Mouse (Mus musculus) liver, embryonic 11.5 days (tissue): Measurements from ENCODE around the gene Eefsec. TPM values are rescaled to one million over a fixed set of nuclear protein-coding genes. Genes with fewer than 3 reads are reported as not detected.
A peak's percentile ranks its signal among the peaks of the same experiment; 100 is the strongest.

Experiments
- ATAC-seq: fragments of 200-750 bp; cut with Nextera tagmentation; replicated peaks from 2 replicates; pipeline ENCODE4 v1.8.0; 2017; ENCODE audit warnings: moderate number of reproducible peaks, mild to moderate bottlenecking, moderate TSS enrichment, moderate library complexity; ENCODE audit not compliant: low FRiP score
- DNase-seq: peaks from one replicate; pipeline ENCODE4 v3.0.0-alpha.2; 2017; ENCODE audit warnings: low spot score
- H3K27ac ChIP-seq: fragments of 300-500 bp; sonication (generic); 2 replicates; pipeline ENCODE4 v1.5.1; 2014; ENCODE audit warnings: mild to moderate bottlenecking, low read depth, low read length, control low read depth
- H3K27me3 ChIP-seq: fragments of 300-500 bp; sonication (generic); replicated peaks from 2 replicates; pipeline ENCODE4 v1.6.1; 2014; ENCODE audit warnings: low read length, mixed read lengths; ENCODE audit not compliant: control insufficient read depth, insufficient read depth
- H3K36me3 ChIP-seq: fragments of 300-500 bp; sonication (generic); 2 replicates; pipeline ENCODE4 v1.6.1; 2014; ENCODE audit warnings: mild to moderate bottlenecking, low read length, moderate library complexity, mixed read lengths; ENCODE audit not compliant: control insufficient read depth, insufficient read depth
- H3K4me1 ChIP-seq: fragments of 300-500 bp; sonication (generic); replicated peaks from 2 replicates; pipeline ENCODE4 v1.6.1; 2014; ENCODE audit warnings: low read length, mixed read lengths; ENCODE audit not compliant: control insufficient read depth, insufficient read depth
- H3K4me2 ChIP-seq: fragments of 300-500 bp; sonication (generic); 2 replicates; pipeline ENCODE4 v1.6.1; 2014; ENCODE audit warnings: mild to moderate bottlenecking, control low read depth, moderate library complexity
- H3K4me3 ChIP-seq: fragments of 300-500 bp; sonication (generic); 2 replicates; pipeline ENCODE4 v1.5.1; 2014; ENCODE audit warnings: low read depth, low read length, control low read depth
- H3K9ac ChIP-seq: fragments of 300-500 bp; sonication (generic); 2 replicates; pipeline ENCODE4 v1.6.1; 2014; ENCODE audit warnings: low read depth, low read length, control low read depth
- H3K9me3 ChIP-seq: fragments of 300-500 bp; sonication (generic); 2 replicates; pipeline ENCODE4 v1.6.1; 2016; ENCODE audit warnings: low read length, inconsistent platforms, mixed read lengths; ENCODE audit not compliant: control insufficient read depth
- WGBS: fragments of 180-500 bp; shearing (Covaris S2); extraction: QIAGEN DNeasy Blood & Tissue Kit; methylation state at CpG from one replicate; pipeline ENCODE4 v1.1.7; 2014; 5-methylcytosine and 5-hydroxymethylcytosine counted together
- polyA plus RNA-seq: library from polyadenylated mRNA; unstranded; fragments of >200 nt; fragmentation: Nextera tagmentation; extraction: Ambion mirVana; gene quantifications from 2 replicates; pipeline ENCODE4 v1.2.1, GENCODE M21; 2014

Eefsec gene
- 46.1 and 46.7 TPM in 2 replicates for polyA plus RNA-seq

- Histone ChIP-seq H3K9ac (peak within 1 kb of the TSS; percentile 92), H3K9me3 (no peaks in the 10 kb centered on the region), H3K4me2 (peak within 1 kb of the TSS; percentile 80), H3K27me3 (no peaks in the 10 kb centered on the region), H3K36me3 (no peaks in the 10 kb centered on the region), H3K4me3 (peak within 1 kb of the TSS; percentile 90), H3K4me1 (peaks cover 9% of the 10 kb centered on the region), H3K27ac (peak within 1 kb of the TSS; percentile 77; the same call in 1 of the 2 replicates)
- 1% methylated on average over 72 of the region's 72 CpGs for WGBS
- peak; percentile 81 for DNase-seq
- ATAC-seq = peak; percentile 93
These were observed at the start of gene Eefsec for GRCm38 (mm10) chr6:88446063-88447002. Gene Eefsec (minus strand): TSS chr6:88446539.

DNA sequence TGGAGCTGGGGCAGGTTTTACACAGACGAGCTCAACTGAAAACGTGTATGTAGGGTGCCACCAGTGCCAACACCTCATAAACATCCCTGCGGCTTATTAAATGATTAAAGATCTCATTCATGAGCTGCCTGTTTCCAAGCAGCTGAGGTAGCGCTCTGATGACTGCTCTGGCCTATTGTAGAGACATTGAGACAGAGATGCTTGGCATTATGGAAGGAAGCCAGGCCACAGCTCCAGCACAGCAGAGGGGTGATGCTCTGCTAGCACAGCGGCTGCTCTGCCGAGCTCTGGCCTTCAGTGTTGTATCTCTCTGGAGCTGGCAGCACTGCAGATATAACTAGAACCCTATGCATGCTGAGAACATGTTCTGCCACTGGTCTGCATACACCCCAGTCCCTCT, 47.4 kb upstream of the Eefsec start:
- Histone ChIP-seq H3K9ac (no peak overlapping the region), H3K27me3 (no peaks in the 10 kb centered on the region), H3K4me2 (no peak overlapping the region), H3K27ac (no peak overlapping the region), H3K4me3 (no peak overlapping the region), H3K4me1 (0 out of 2 replicates have a peak, but pooled peaks cover 2% of the 10 kb centered on the region), H3K36me3 (peaks cover 32% of the 10 kb centered on the region), H3K9me3 (no peaks in the 10 kb centered on the region)
- 83% methylated on average over 6 of the region's 6 CpGs for WGBS
- ATAC-seq = no peak
- no peak for DNase-seq

DNA sequence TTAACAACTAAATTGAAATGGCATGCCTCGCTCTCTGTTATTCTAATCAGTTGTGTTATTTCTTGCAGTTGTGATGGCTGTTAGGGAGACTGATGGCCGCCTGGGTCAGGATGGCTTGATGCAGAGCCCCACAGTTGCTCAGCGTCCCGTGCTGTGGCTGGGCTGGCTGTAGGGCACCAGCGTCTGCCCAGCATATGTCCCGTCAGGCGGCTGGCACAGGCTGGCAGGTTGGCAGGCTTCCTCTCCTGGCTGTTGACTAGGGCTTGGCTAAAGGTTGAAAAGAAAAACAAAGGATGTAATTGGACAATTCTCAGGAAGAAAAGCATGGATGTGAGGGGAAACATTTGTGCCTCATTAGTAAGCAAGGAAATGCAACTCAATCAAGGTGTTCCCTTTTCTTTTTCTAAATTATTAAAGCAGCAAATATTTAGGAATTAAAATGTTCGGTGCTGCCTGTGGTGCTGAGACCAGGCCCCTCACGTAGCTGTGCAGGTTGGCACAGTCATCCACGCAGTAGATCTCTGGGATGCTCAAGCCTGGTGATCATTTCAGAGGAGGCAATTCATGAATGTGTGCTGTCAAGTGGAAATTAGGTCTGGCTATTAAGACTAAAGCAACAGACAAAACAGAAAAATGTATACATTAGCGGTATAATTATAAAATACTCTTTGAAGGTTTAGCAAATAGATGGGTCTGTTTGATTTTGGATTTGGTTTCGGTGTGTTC, 44.5 kb upstream of the Eefsec start:
- Histone ChIP-seq H3K27ac (no peak overlapping the region), H3K27me3 (no peaks in the 10 kb centered on the region), H3K9ac (no peak overlapping the region), H3K36me3 (peaks cover 38% of the 10 kb centered on the region), H3K9me3 (no peaks in the 10 kb centered on the region), H3K4me1 (no peaks in the 10 kb centered on the region), H3K4me3 (no peak overlapping the region), H3K4me2 (no peak overlapping the region)
- ATAC-seq (no peak), DNase-seq (no peak)
- 91% methylated on average over 12 of the region's 12 CpGs for WGBS

- Histone ChIP-seq H3K9ac (no peak overlapping the region), H3K9me3 (no peaks in the 10 kb centered on the region), H3K27ac (no peak overlapping the region), H3K4me1 (no peaks in the 10 kb centered on the region), H3K4me2 (no peak overlapping the region), H3K36me3 (peaks cover 42% of the 10 kb centered on the region), H3K4me3 (no peak overlapping the region), H3K27me3 (no peaks in the 10 kb centered on the region)
- WGBS = 82% methylated on average over 6 of the region's 6 CpGs
- ATAC-seq = no peak
- DNase-seq = no peak
These were observed 43.5 kb upstream of the Eefsec start for GRCm38 (mm10) chr6:88489834-88490233.

DNA sequence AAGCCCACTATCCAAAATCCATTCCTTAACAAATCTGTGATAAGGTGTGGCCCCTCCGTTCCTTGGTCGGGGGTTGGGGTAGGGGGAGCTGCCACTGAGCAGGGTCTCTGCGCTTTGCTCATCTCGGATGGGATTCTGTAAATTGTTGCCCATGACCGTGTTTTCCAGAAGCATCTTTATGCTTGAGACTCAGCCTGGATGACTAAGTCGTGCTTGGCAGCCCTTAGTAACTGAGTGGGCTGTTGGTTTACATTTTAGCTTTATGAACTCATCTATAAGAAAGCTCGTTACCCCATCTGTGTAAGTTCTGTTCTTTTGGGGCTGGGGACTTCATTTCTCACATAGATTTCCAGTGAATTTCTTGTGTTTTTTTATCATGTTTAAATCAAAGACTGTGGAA, 42.7 kb upstream of the Eefsec start:
- no peaks in the 10 kb centered on the region for H3K27me3 ChIP-seq
- DNase-seq (no peak), ATAC-seq (no peak)
- H3K4me1 ChIP-seq = 0 out of 2 replicates have a peak, but pooled peaks cover 2% of the 10 kb centered on the region
- peaks cover 50% of the 10 kb centered on the region for H3K36me3 ChIP-seq
- WGBS = 88% methylated on average over 7 of the region's 7 CpGs
- H3K4me3 ChIP-seq = no peak overlapping the region
- H3K4me2 ChIP-seq = no peak overlapping the region
- H3K9ac ChIP-seq = no peak overlapping the region
- H3K9me3 ChIP-seq = no peaks in the 10 kb centered on the region
- H3K27ac ChIP-seq = no peak overlapping the region

DNA sequence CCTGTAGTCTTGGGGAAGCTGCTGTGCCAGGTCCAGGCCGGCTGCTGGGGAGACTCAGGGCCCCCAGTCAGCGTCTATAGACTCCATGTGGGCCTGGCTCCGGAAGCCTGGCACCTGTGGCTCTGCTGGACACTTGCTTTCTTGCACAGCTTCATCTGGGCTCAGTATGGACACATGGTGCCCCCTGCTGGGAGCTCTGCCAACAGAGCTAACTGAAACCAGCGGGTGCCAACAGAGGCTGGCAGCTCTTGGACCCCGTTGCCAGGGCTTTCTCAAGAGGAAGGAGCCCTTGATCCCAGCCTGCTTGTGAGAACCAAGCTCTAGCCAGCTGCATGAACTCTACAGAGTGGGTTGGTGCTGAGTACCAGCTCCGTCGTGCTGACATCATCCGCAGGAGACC, 40.6 kb upstream of the Eefsec start:
- no peak for ATAC-seq
- Histone ChIP-seq H3K27ac (no peak overlapping the region), H3K9me3 (no peaks in the 10 kb centered on the region), H3K4me3 (no peak overlapping the region), H3K4me2 (no peak overlapping the region), H3K9ac (no peak overlapping the region), H3K36me3 (peaks cover 56% of the 10 kb centered on the region), H3K4me1 (0 out of 2 replicates have a peak, but pooled peaks cover 2% of the 10 kb centered on the region), H3K27me3 (no peaks in the 10 kb centered on the region)
- DNase-seq = no peak
- 87% methylated on average over 8 of the region's 8 CpGs for WGBS

DNA sequence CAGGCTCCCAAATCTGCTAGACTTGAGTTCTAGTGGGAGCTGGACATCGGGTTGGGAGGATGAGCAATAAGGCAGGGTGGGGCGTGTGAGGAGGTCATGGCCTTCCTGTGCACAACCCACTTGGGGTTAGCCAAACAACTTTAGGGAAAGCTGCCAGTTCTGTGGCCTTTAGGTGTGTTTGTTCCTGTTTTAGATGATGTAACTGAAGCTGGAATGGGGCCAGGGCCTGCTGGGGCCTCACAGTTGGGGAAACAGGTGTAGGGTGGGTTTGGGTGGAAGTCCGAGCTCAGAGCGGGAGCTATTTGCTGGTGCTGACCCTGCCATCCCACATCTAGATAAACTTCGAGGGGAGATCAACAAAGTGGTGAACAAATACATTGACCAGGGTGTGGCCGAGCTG, 39.0 kb upstream of the Eefsec start:
- no peak overlapping the region for H3K4me3 ChIP-seq
- no peaks in the 10 kb centered on the region for H3K27me3 ChIP-seq
- peaks cover 62% of the 10 kb centered on the region for H3K36me3 ChIP-seq
- H3K9me3 ChIP-seq = no peaks in the 10 kb centered on the region
- ATAC-seq (no peak), DNase-seq (no peak)
- H3K27ac ChIP-seq = no peak overlapping the region
- 79% methylated on average over 6 of the region's 6 CpGs for WGBS
- no peak overlapping the region for H3K9ac ChIP-seq
- 0 out of 2 replicates have a peak, but pooled peaks cover 2% of the 10 kb centered on the region for H3K4me1 ChIP-seq
- H3K4me2 ChIP-seq = no peak overlapping the region

DNA sequence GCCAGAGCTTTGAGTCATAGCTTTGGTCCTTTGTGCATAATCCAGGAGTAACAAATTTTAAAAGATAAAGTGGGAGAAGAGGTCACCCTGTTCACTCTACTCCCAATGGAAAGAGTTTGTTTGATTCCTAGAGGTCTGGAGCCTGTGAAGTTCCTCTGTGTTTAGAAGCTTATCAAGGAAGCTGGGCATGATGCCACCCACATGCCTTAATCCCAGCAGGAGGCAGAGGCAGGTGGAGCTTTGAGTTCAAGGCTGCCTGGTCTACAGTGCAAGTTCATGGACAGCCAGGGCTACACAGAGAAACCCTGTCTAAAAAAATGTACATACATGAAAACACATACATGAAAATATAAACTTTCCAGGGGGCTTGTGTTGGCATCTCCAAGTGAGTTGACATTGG, 37.6 kb upstream of the Eefsec start:
- H3K36me3 ChIP-seq = peaks cover 76% of the 10 kb centered on the region
- no peak overlapping the region for H3K4me3 ChIP-seq
- H3K9me3 ChIP-seq = no peaks in the 10 kb centered on the region
- 0 out of 2 replicates have a peak, but pooled peaks cover 2% of the 10 kb centered on the region for H3K4me1 ChIP-seq
- no peak overlapping the region for H3K9ac ChIP-seq
- ATAC-seq (no peak), DNase-seq (no peak)
- H3K27ac ChIP-seq = no peak overlapping the region
- H3K27me3 ChIP-seq = no peaks in the 10 kb centered on the region
- H3K4me2 ChIP-seq = no peak overlapping the region
